Mouse (Mus musculus) limb, embryonic 13.5 days (tissue): ENCODE results near the gene Eif4g3. TPM values are rescaled to one million over a fixed set of nuclear protein-coding genes. Genes with fewer than 3 reads are reported as not detected.

Experiments used
- ATAC-seq: fragments of 200-750 bp; cut with Nextera tagmentation; 2 replicates; pipeline ENCODE4 v1.8.0; 2017; ENCODE audit warnings: low read depth, moderate number of reproducible peaks, moderate TSS enrichment; ENCODE audit not compliant: low FRiP score
- H3K27ac ChIP-seq: fragments of 300-500 bp; sonication (generic); 2 replicates; pipeline ENCODE4 v1.5.1; 2015; ENCODE audit warnings: inconsistent platforms, mild to moderate bottlenecking, moderate library complexity
- H3K27me3 ChIP-seq: fragments of 300-500 bp; sonication (generic); 2 replicates; pipeline ENCODE4 v1.6.1; 2015; ENCODE audit warnings: mild to moderate bottlenecking, inconsistent platforms
- H3K36me3 ChIP-seq: fragments of 300-500 bp; sonication (generic); 2 replicates; pipeline ENCODE4 v1.6.1; 2015; ENCODE audit warnings: inconsistent platforms, mild to moderate bottlenecking, moderate library complexity
- H3K4me1 ChIP-seq: fragments of 300-500 bp; sonication (generic); 2 replicates; pipeline ENCODE4 v1.6.1; 2015; ENCODE audit warnings: inconsistent platforms
- H3K4me2 ChIP-seq: fragments of 300-500 bp; sonication (generic); replicated peaks from 2 replicates; pipeline ENCODE4 v1.6.1; 2015; ENCODE audit warnings: inconsistent platforms, mild to moderate bottlenecking, moderate library complexity
- H3K4me3 ChIP-seq: fragments of 300-500 bp; sonication (generic); 2 replicates; pipeline ENCODE4 v1.5.1; 2015; ENCODE audit warnings: moderate library complexity, mild to moderate bottlenecking, inconsistent platforms
- H3K9ac ChIP-seq: fragments of 300-500 bp; sonication (generic); 2 replicates; pipeline ENCODE4 v1.6.1; 2015; ENCODE audit warnings: mild to moderate bottlenecking, inconsistent platforms
- H3K9me3 ChIP-seq: fragments of 300-500 bp; sonication (generic); 2 replicates; pipeline ENCODE4 v1.6.1; 2016; ENCODE audit warnings: inconsistent platforms
- WGBS: fragments of 180-500 bp; shearing (Covaris S2); methylation state at CpG from one replicate; pipeline ENCODE4 v1.1.7; 2015; 5-methylcytosine and 5-hydroxymethylcytosine counted together
- polyA plus RNA-seq: library from polyadenylated mRNA; unstranded; fragments of >200 nt; fragmentation: Nextera tagmentation; extraction: Ambion mirVana; gene quantifications from 2 replicates; pipeline ENCODE4 v1.2.1, GENCODE M21; 2015

Gene Eif4g3
- polyA plus RNA-seq, 1 experiment from 2014 or later = 38.4 TPM

DNA sequence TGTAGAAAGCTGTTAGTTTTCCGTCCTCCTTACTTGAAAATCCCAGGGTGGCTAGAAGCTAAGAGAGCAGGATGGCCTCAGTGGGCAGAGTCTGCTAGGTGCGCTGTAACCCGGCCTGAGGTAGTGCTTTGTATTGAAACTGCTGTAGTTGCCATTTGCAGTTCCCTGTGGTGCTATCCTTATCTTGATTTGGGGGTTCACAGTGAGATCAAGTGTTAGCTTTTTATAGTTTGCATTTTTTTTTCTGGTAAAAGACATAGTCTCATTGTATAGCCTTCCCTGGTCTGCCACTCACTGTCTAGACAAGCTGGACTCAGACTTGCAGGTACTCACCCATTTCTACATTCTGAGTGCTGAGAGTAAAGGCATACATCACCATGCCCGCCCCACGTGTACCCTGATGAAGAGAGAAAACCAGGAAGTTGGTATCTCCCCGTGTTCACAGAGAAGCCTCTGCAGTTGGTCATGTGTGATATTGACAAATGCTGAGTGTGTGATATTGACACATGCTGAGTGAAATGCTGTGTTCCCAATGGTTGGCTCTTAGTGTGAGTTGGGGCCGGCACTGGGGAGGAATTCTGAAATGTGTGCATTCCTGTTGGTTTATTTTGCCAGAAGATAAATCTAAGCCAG, 98.9 kb downstream of the Eif4g3 start:
- Histone ChIP-seq H3K9me3 (no peaks in the 10 kb centered on the region), H3K4me1 (no peaks in the 10 kb centered on the region), H3K9ac (no peak overlapping the region), H3K27ac (no peak overlapping the region), H3K36me3 (peaks cover 56% of the 10 kb centered on the region), H3K27me3 (no peaks in the 10 kb centered on the region), H3K4me2 (no peak overlapping the region), H3K4me3 (no peak overlapping the region)
- ATAC-seq = no peak
- WGBS = 89% methylated on average over 7 of the region's 7 CpGs

DNA sequence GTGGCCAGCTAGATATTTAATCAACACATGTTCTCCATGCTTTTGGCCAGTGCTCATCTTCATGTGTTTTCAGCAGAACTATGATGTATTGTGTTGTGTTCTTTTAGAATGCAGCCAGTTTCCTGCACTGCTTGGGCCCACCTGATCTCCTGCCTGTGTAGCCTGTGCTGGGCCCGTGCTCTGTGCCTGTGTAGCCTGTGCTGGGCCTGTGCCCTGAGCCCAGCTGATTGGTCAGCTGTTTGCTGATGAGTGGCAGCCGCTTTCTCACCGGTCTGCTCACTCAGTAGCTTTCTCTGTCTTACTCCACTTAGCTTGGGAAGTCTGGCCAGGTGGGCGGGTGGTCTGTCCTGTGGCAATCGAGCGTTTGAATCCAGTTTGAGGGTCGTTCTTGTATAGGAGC, 107.6 kb downstream of the Eif4g3 start:
- no peak for ATAC-seq
- Histone ChIP-seq H3K4me2 (no peak overlapping the region), H3K4me1 (no peaks in the 10 kb centered on the region), H3K36me3 (peaks cover 82% of the 10 kb centered on the region), H3K4me3 (no peak overlapping the region), H3K9ac (no peak overlapping the region), H3K27me3 (no peaks in the 10 kb centered on the region), H3K27ac (no peak overlapping the region), H3K9me3 (no peaks in the 10 kb centered on the region)
- 88% methylated on average over 7 of the region's 7 CpGs for WGBS

DNA sequence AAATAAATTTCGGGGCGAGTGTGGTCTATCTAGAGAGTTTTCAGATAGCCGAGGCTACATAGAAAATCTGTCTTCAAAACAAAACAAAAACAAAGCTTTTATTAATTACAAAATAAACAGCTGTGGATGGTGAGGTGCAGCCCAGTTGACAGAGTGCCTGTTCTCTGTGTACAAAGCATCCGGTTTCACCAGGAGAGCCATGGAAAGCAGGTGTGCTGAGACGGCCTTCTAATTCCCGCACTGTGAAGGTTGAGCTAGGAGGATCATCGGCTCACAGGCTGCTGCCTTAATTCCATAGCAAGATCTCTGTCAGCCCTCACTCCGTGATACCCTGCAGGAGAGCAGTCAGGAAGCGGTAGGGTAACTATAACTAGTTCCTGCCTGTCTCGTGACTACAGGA, 109.0 kb downstream of the Eif4g3 start:
- H3K27me3 ChIP-seq = no peaks in the 10 kb centered on the region
- no peak overlapping the region for H3K4me3 ChIP-seq
- no peak overlapping the region for H3K4me2 ChIP-seq
- H3K4me1 ChIP-seq = no peaks in the 10 kb centered on the region
- WGBS = 80% methylated on average over 10 of the region's 10 CpGs
- no peak overlapping the region for H3K27ac ChIP-seq
- H3K9me3 ChIP-seq = no peaks in the 10 kb centered on the region
- H3K36me3 ChIP-seq = peaks cover 91% of the 10 kb centered on the region
- ATAC-seq = no peak
- no peak overlapping the region for H3K9ac ChIP-seq

DNA sequence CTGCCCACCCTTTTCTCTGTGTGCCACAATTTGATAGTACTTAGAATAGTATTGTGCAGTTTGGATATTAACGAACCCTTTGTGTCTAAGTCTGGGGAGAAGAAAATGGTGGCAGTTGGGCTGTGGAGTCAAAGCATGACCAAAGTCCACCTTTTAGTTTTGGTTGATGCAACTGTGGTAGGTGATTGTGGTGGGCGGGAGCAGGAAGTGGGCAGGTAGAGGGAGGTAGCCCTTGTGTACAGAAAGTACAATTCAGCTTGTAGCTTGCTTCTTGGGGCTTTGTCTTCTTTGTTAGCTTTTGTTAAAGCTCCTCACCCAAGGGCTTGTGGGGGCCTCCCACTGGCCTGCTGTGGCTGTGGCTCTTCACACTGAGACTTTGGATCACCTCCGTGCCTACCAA, 109.6 kb downstream of the Eif4g3 start:
- Histone ChIP-seq H3K4me1 (no peaks in the 10 kb centered on the region), H3K9ac (no peak overlapping the region), H3K4me2 (no peak overlapping the region), H3K4me3 (no peak overlapping the region), H3K27me3 (no peaks in the 10 kb centered on the region), H3K27ac (no peak overlapping the region), H3K36me3 (peaks cover 91% of the 10 kb centered on the region), H3K9me3 (no peaks in the 10 kb centered on the region)
- no peak for ATAC-seq
- WGBS = 91% methylated on average over 3 of the region's 3 CpGs

DNA sequence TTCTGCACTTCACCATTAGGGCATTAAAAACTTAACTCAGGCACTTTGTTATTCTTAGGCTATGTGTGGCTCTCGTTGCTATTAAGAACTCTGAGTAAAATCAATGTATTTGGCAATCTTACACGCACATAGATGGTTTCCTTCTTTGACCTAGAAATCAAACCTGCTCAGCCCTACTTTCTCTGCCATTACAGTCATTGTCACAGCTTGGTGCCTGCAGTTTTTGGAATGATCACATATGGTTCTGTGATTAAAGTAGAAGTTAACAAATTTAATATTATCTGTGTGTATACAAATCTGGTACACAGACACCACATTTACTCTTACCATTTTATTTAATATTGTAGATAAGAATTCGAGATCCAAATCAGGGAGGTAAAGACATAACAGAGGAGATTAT, 112.1 kb downstream of the Eif4g3 start:
- peaks cover 95% of the 10 kb centered on the region for H3K36me3 ChIP-seq
- no peaks in the 10 kb centered on the region for H3K4me1 ChIP-seq
- H3K4me3 ChIP-seq = no peak overlapping the region
- ATAC-seq = no peak
- no peaks in the 10 kb centered on the region for H3K27me3 ChIP-seq
- no peak overlapping the region for H3K9ac ChIP-seq
- no peaks in the 10 kb centered on the region for H3K9me3 ChIP-seq
- no peak overlapping the region for H3K27ac ChIP-seq
- WGBS = 94% methylated on average over 3 of the region's 3 CpGs
- H3K4me2 ChIP-seq = no peak overlapping the region

DNA sequence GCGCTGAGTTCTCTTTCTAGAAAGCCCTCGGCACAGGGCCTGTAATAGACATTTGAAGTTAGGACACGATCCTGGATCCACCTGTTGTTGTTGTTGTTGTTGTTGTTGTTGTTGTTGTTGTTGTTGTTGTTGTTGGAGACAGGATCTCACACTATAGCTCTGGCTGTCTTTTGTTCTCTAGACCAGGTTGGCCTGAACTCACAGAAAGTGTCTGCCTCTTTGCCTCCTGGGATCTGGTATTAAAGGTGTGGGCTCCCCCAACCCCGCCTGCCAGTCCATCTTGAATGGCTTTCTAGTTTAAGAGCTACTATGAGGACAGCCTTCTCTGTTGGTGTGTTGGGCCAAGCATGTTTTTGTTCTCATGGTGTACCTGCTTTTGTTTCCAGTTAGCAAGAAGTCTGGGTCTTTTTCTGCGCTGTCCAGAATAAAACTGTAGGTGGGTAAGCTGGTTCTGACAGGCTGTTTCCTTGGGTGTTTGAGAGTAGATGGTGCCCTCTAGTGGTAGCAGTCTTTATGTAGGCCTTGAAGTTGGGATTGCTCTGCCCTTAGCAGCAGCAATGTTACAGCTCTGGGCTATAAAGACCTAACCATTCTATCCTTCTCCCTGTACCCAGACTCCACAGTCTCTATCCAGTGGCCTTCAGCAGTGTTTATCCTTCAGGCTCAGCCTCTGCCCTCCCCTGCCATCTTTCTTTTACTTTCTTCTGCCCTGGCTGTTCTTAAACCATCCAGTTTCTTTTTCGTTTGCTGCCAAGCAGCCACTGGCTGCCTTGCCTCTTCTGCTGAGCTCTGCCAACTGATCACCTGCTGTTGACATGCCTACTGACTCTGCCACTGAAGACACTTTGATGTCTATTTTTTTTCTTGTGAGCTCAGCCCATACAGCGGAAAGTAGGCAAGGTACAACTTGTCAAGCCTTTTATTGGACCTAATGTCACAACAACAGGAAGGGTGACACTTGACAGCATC, 114.9 kb downstream of the Eif4g3 start:
- ATAC-seq = 0 out of 2 replicates have a peak, but pooled peaks have one; percentile 32
- H3K9me3 ChIP-seq = no peaks in the 10 kb centered on the region
- no peak overlapping the region for H3K9ac ChIP-seq
- H3K4me1 ChIP-seq = no peaks in the 10 kb centered on the region
- no peak overlapping the region for H3K27ac ChIP-seq
- H3K36me3 ChIP-seq = peaks cover 92% of the 10 kb centered on the region
- no peaks in the 10 kb centered on the region for H3K27me3 ChIP-seq
- H3K4me3 ChIP-seq = no peak overlapping the region
- no peak overlapping the region for H3K4me2 ChIP-seq
- 86% methylated on average over 7 of the region's 7 CpGs for WGBS

DNA sequence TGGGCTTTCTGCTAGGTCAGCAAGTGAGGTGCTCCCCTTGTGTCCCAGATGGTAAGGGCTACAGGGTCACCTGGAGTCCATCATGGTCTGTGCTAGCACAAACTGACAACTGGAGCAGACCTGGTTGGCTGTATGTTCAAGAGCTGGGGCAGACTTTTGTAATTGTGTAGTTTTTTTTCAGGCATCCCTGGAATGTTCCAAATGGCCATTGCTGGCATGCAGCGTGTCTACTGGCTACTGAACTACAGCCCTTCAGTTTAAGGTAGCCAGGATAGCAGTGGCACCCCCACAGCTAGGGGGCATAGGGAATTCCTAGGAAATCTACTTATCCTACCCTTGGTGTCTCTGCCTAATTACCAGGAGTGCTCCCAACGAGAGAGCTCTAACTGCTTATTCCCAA, 115.7 kb downstream of the Eif4g3 start:
- WGBS = 51% methylated on average over 2 of the region's 2 CpGs
- no peaks in the 10 kb centered on the region for H3K9me3 ChIP-seq
- no peak overlapping the region for H3K4me2 ChIP-seq
- no peak overlapping the region for H3K9ac ChIP-seq
- no peak overlapping the region for H3K4me3 ChIP-seq
- H3K27ac ChIP-seq = no peak overlapping the region
- no peak for ATAC-seq
- H3K27me3 ChIP-seq = no peaks in the 10 kb centered on the region
- peaks cover 90% of the 10 kb centered on the region for H3K36me3 ChIP-seq
- no peaks in the 10 kb centered on the region for H3K4me1 ChIP-seq

DNA sequence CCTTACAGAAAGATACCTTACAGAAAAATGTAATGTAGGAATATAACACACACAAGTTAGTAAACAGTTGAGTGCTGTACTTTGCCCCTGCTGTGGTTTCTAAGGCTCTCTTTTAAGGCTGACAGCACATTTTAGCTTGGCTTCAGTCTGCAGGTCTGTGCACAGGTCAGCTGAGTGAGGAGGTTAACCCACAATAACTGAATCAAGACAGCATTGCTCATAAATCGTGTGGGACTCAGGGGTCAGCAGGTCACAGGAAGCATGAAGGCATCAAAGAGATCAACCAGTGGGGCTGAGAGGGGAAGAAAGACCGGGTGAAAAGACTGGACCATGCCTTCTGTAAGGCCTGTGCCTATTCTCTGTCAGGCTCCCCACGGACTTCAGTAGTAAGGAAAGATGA, 116.5 kb downstream of the Eif4g3 start:
- Histone ChIP-seq H3K9ac (no peak overlapping the region), H3K27ac (no peak overlapping the region), H3K27me3 (no peaks in the 10 kb centered on the region), H3K4me2 (no peak overlapping the region), H3K9me3 (no peaks in the 10 kb centered on the region), H3K4me3 (no peak overlapping the region), H3K4me1 (no peaks in the 10 kb centered on the region), H3K36me3 (peaks cover 89% of the 10 kb centered on the region)
- no peak for ATAC-seq
- 32% methylated on average over 3 of the region's 3 CpGs for WGBS

DNA sequence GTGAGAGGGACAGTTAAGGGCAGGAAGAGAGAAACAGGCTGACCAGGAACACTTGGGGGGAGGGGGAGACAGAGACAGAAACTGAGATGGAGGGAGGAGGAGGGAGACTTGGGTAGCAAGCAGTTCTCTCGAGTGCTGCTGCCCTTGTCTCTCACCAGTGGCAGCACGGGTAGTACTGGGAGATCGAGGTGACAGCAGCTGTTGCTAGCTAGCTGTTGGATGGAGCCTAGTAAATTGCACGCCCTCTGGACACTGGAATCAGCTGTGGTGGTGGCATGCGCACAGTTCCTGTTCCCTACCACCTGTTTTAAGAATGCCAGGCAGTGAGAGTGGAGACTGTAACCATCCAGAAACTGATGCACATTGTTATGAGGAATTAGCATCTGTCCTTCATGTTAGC, 119.0 kb downstream of the Eif4g3 start:
- ATAC-seq = peak; percentile 54; the same call in 1 of the 2 replicates
- Histone ChIP-seq H3K27me3 (no peaks in the 10 kb centered on the region), H3K36me3 (peaks cover 88% of the 10 kb centered on the region), H3K4me2 (no peak overlapping the region), H3K4me3 (no peak overlapping the region), H3K9me3 (no peaks in the 10 kb centered on the region), H3K27ac (no peak overlapping the region; the same call in 1 of the 2 replicates), H3K9ac (no peak overlapping the region), H3K4me1 (no peaks in the 10 kb centered on the region)
- WGBS = 60% methylated on average over 5 of the region's 5 CpGs

DNA sequence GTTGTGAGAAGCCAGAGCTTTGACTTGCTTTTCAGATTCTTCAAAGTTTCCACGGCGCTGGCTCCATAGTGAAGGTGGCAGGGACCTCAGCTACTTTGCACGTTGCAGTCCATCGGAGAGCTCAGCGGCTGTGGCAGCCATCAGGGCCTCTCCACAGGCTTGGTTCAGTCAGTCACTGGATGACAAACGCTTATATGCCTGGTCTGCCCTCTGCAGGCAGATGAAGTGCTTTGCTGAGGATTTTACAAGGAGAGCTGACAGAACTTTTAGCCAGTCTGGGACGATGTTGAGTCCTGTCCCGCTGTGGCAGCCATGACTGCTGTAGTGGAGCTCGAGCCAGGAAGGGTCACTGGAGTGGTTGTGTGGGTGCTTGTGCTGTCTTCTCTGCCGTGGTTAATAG, 126.9 kb downstream of the Eif4g3 start:
- Histone ChIP-seq H3K4me3 (no peak overlapping the region), H3K27me3 (no peaks in the 10 kb centered on the region), H3K27ac (no peak overlapping the region), H3K4me1 (no peaks in the 10 kb centered on the region), H3K9me3 (no peaks in the 10 kb centered on the region), H3K4me2 (no peak overlapping the region), H3K36me3 (peaks cover 80% of the 10 kb centered on the region), H3K9ac (no peak overlapping the region)
- ATAC-seq = no peak
- 67% methylated on average over 10 of the region's 10 CpGs for WGBS

DNA sequence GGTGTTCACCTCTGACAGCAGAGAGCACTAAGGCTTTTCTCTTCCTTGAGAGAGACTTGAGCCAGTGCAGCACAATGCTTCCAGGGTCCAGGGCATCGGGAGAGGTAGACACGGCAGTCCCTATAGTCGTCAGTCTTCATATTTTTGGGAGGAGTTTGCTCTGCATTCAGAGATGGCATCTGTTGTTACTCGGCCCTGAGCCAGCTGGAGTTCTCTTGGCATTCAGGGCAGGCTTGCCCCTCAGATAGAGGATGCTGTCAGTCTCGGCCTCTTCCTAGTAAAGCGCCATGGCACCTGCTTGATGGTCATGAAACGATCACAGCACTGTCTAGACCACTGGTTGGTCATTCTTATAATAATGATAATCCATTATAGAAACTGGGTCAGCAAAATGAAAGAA, 131.2 kb downstream of the Eif4g3 start:
- 86% methylated on average over 7 of the region's 7 CpGs for WGBS
- Histone ChIP-seq H3K4me1 (no peaks in the 10 kb centered on the region), H3K36me3 (peaks cover 78% of the 10 kb centered on the region)

DNA sequence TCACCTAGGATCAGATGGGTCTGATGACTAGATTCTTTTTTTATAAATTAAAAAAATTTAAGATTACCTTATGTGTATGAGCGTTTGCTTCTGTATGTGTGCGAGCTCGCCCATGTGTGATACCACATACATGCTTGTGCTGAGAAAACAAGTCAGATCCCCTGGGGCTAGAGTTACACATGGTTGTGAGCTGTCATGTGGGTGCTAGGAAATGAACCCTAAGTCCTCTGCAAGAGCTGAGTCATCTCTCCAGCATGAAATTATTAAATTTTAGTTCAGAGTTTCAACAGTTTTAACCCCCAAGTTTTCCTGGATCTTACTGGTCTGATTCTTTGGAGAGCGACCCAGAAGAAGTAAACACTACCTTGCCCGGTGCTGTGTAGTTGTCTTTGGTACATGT, 134.5 kb downstream of the Eif4g3 start:
- Histone ChIP-seq H3K4me2 (no peak overlapping the region), H3K9me3 (no peaks in the 10 kb centered on the region), H3K36me3 (peaks cover 65% of the 10 kb centered on the region), H3K27ac (no peak overlapping the region), H3K4me1 (no peaks in the 10 kb centered on the region), H3K27me3 (no peaks in the 10 kb centered on the region), H3K9ac (no peak overlapping the region), H3K4me3 (no peak overlapping the region)
- no peak for ATAC-seq
- WGBS = 91% methylated on average over 5 of the region's 5 CpGs

More for the DNA sequence above, 131.2 kb downstream of the Eif4g3 start:
- H3K4me2 ChIP-seq = no peak overlapping the region
- no peak overlapping the region for H3K4me3 ChIP-seq
- H3K9ac ChIP-seq = no peak overlapping the region
- no peak overlapping the region for H3K27ac ChIP-seq
- no peaks in the 10 kb centered on the region for H3K9me3 ChIP-seq
- no peaks in the 10 kb centered on the region for H3K27me3 ChIP-seq
- ATAC-seq = no peak
